Mouse (Mus musculus): ENCODE results near the gene Zyg11b.

DNA sequence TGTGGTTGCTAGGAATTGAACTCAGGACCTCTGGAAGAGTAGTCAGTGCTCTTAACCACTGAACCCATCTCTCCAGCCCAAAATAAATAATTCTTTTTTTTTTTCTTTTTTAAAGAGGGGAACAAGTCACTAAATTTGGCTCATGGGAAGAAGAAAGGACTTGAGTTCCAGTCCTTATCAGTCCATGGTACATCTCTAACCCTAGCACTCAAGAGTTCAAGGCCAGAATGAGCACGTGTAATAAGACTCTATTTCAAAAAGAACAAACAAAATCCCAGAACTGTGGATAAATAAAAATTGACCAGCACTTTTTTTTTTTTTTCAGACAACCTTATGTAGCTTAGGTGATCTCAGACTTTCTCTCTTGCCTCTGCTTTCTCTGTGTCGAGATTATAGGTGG lies 35.9 kb upstream of the Zyg11b start:
- TF ChIP-seq MAZ (IDR thresholded peaks at IDR 0.05; ENCODE audit: low read depth, low read length) (no peak), POLR2A (IDR thresholded peaks at IDR 0.05; ENCODE audit: low read depth, low read length) (no peak), MXI1 (IDR thresholded peaks at IDR 0.05; ENCODE audit: low read depth, low read length) (no peak), E2F4 (IDR thresholded peaks at IDR 0.05; ENCODE audit: insufficient replicate concordance, low read depth, low read length) (no peak), ZNF384 (IDR thresholded peaks at IDR 0.05; ENCODE audit: low read depth, low read length) (no peak), NELFE (IDR thresholded peaks at IDR 0.05; ENCODE audit: low read depth, low read length) (no peak), MAX (IDR thresholded peaks at IDR 0.05; ENCODE audit: low read length) (no peak), UBTF (IDR thresholded peaks at IDR 0.05; ENCODE audit: low read depth, low read length) (no peak), JUND (conservative IDR thresholded peaks at IDR 0.05; ENCODE audit: low read depth, low read length) (no peak), BHLHE40 (IDR thresholded peaks at IDR 0.05; ENCODE audit: low read depth, low read length) (no peak)
